Mouse (Mus musculus): ENCODE results near the gene Popdc2. TPM values are rescaled to one million over a fixed set of nuclear protein-coding genes. Genes with fewer than 3 reads are reported as not detected.
"Not testable (repeated sequence)": the region's sequence is repeated elsewhere in the genome, so short reads cannot be mapped to it uniquely, and the experiment has no call there.

Gene Popdc2
- 0.67 and 0.99 TPM in 2 replicates for polyA plus RNA-seq (2015; fragmentation: Nextera tagmentation; extraction: Ambion mirVana)

- Histone ChIP-seq H3K9ac (no peak within 1 kb of the TSS), H3K4me1 (replicated peaks) (peaks cover 7% of the 10 kb centered on the region; the same call in 1 of the 2 replicates), H3K4me2 (no peak within 1 kb of the TSS), H3K9me3 (no peaks in the 10 kb centered on the region), H3K36me3 (peaks cover 9% of the 10 kb centered on the region; the same call in 1 of the 2 replicates), H3K27ac (replicated peaks) (no peak within 1 kb of the TSS), H3K27me3 (no peaks in the 10 kb centered on the region), H3K4me3 (no peak within 1 kb of the TSS)
- 67% methylated on average over 10 of the region's 10 CpGs for WGBS
- ATAC-seq (ENCODE audit: low read depth) = no peak
These were observed at the start of gene Popdc2 for GRCm38 (mm10) chr16:38361933-38362332. Popdc2 (plus strand) TSS chr16:38362209.

- Histone ChIP-seq H3K36me3 (no peaks in the 10 kb centered on the region), H3K27ac (replicated peaks) (no peak overlapping the region), H3K9me3 (no peaks in the 10 kb centered on the region), H3K27me3 (no peaks in the 10 kb centered on the region), H3K4me1 (replicated peaks) (no peaks in the 10 kb centered on the region), H3K4me2 (no peak overlapping the region), H3K4me3 (no peak overlapping the region), H3K9ac (no peak overlapping the region)
- WGBS = 81% methylated on average over 9 of the region's 9 CpGs
- ATAC-seq (ENCODE audit: low read depth) = no peak
These were observed 43.5 kb upstream of the Popdc2 start for GRCm38 (mm10) chr16:38318492-38318891.

GRCm38 (mm10) chr16:38319087-38319486 lies 42.9 kb upstream of the Popdc2 start:
- Histone ChIP-seq H3K9ac (no peak overlapping the region), H3K27ac (replicated peaks) (no peak overlapping the region), H3K36me3 (no peaks in the 10 kb centered on the region), H3K4me2 (no peak overlapping the region), H3K4me1 (replicated peaks) (no peaks in the 10 kb centered on the region), H3K9me3 (no peaks in the 10 kb centered on the region), H3K27me3 (no peaks in the 10 kb centered on the region), H3K4me3 (no peak overlapping the region)
- ATAC-seq (ENCODE audit: low read depth) = no peak
- 94% methylated on average over 4 of the region's 4 CpGs for WGBS

GRCm38 (mm10) chr16:38321452-38321935 lies 40.5 kb upstream of the Popdc2 start:
- 35% methylated on average over 17 of the region's 17 CpGs for WGBS
- ATAC-seq (ENCODE audit: low read depth) = peak; percentile 65; the same call in 1 of the 2 replicates
- Histone ChIP-seq H3K27me3 (no peaks in the 10 kb centered on the region), H3K4me1 (replicated peaks) (no peaks in the 10 kb centered on the region), H3K27ac (replicated peaks) (no peak overlapping the region), H3K9ac (0 out of 2 replicates have a peak overlapping the region, but pooled peaks have one; percentile 45), H3K36me3 (no peaks in the 10 kb centered on the region), H3K9me3 (no peaks in the 10 kb centered on the region), H3K4me2 (peak overlapping the region; percentile 49), H3K4me3 (peak overlapping the region; percentile 17)

GRCm38 (mm10) chr16:38324311-38324710 lies 37.7 kb upstream of the Popdc2 start:
- H3K27me3 ChIP-seq = no peaks in the 10 kb centered on the region
- no peak for ATAC-seq (ENCODE audit: low read depth)
- WGBS = 93% methylated on average over 15 of the region's 15 CpGs

GRCm38 (mm10) chr16:38326778-38327397 lies 35.1 kb upstream of the Popdc2 start:
- ATAC-seq (ENCODE audit: low read depth) = no peak
- Histone ChIP-seq H3K9ac (no peak overlapping the region), H3K4me1 (replicated peaks) (no peaks in the 10 kb centered on the region), H3K4me2 (no peak overlapping the region), H3K27ac (replicated peaks) (no peak overlapping the region), H3K27me3 (no peaks in the 10 kb centered on the region), H3K36me3 (no peaks in the 10 kb centered on the region), H3K4me3 (no peak overlapping the region), H3K9me3 (no peaks in the 10 kb centered on the region)
- WGBS = 83% methylated on average over 11 of the region's 11 CpGs

More at GRCm38 (mm10) chr16:38324311-38324710, 37.7 kb upstream of the Popdc2 start:
- H3K36me3 ChIP-seq = no peaks in the 10 kb centered on the region
- H3K27ac ChIP-seq (replicated peaks) = no peak overlapping the region
- no peak overlapping the region for H3K4me2 ChIP-seq
- no peak overlapping the region for H3K4me3 ChIP-seq
- no peaks in the 10 kb centered on the region for H3K4me1 ChIP-seq (replicated peaks)
- no peaks in the 10 kb centered on the region for H3K9me3 ChIP-seq
- no peak overlapping the region for H3K9ac ChIP-seq

- no peak for ATAC-seq (ENCODE audit: low read depth)
- Histone ChIP-seq H3K4me2 (no peak overlapping the region), H3K27me3 (no peaks in the 10 kb centered on the region), H3K27ac (replicated peaks) (no peak overlapping the region), H3K9me3 (no peaks in the 10 kb centered on the region), H3K4me3 (no peak overlapping the region), H3K4me1 (replicated peaks) (no peaks in the 10 kb centered on the region), H3K36me3 (no peaks in the 10 kb centered on the region), H3K9ac (no peak overlapping the region)
- 89% methylated on average over 3 of the region's 3 CpGs for WGBS
These were observed 32.7 kb upstream of the Popdc2 start for GRCm38 (mm10) chr16:38329340-38329739.

- WGBS = 39% methylated on average over 6 of the region's 6 CpGs
- H3K4me2 ChIP-seq = no peak overlapping the region
These were observed 27.6 kb upstream of the Popdc2 start for GRCm38 (mm10) chr16:38334431-38334830.

GRCm38 (mm10) chr16:38338077-38338476 lies 23.9 kb upstream of the Popdc2 start:
- H3K36me3 ChIP-seq; H3K9ac ChIP-seq; H3K4me2 ChIP-seq; H3K27me3 ChIP-seq; H3K27ac ChIP-seq (replicated peaks); H3K4me1 ChIP-seq (replicated peaks); H3K9me3 ChIP-seq; ATAC-seq (ENCODE audit: low read depth); H3K4me3 ChIP-seq: not testable (repeated sequence)
- 84% methylated on average over 4 of the region's 4 CpGs for WGBS

More at GRCm38 (mm10) chr16:38334431-38334830, 27.6 kb upstream of the Popdc2 start:
- H3K27ac ChIP-seq (replicated peaks) = no peak overlapping the region
- no peak overlapping the region for H3K9ac ChIP-seq
- no peak overlapping the region for H3K4me3 ChIP-seq
- no peaks in the 10 kb centered on the region for H3K4me1 ChIP-seq (replicated peaks)
- H3K9me3 ChIP-seq = no peaks in the 10 kb centered on the region
- no peak for ATAC-seq (ENCODE audit: low read depth)
- H3K27me3 ChIP-seq = no peaks in the 10 kb centered on the region
- no peaks in the 10 kb centered on the region for H3K36me3 ChIP-seq

- H3K27me3 ChIP-seq = no peaks in the 10 kb centered on the region
- no peaks in the 10 kb centered on the region for H3K36me3 ChIP-seq
- 11% methylated on average over 30 of the region's 30 CpGs for WGBS
- H3K4me2 ChIP-seq = peak within 1 kb of the TSS; percentile 73
- H3K27ac ChIP-seq (replicated peaks) = 0 out of 2 replicates have a peak within 1 kb of the TSS, but pooled peaks have one; percentile 23
- peaks cover 11% of the 10 kb centered on the region for H3K4me1 ChIP-seq (replicated peaks)
- no peaks in the 10 kb centered on the region for H3K9me3 ChIP-seq
- peak; percentile 90 for ATAC-seq (ENCODE audit: low read depth)
- peak within 1 kb of the TSS; percentile 66 for H3K9ac ChIP-seq
- peak within 1 kb of the TSS; percentile 39 for H3K4me3 ChIP-seq
These were observed 20.3 kb upstream of the Popdc2 start, which contains the start of gene Maats1 for GRCm38 (mm10) chr16:38341396-38342324. Maats1 (minus strand) TSS chr16:38342143.

- WGBS = 83% methylated on average over 3 of the region's 3 CpGs
- H3K9ac ChIP-seq = no peak overlapping the region
- no peaks in the 10 kb centered on the region for H3K27me3 ChIP-seq
- no peak overlapping the region for H3K27ac ChIP-seq (replicated peaks)
- H3K4me3 ChIP-seq = no peak overlapping the region
- peaks cover 11% of the 10 kb centered on the region for H3K36me3 ChIP-seq
- no peak for ATAC-seq (ENCODE audit: low read depth)
- peaks cover 23% of the 10 kb centered on the region for H3K4me1 ChIP-seq (replicated peaks)
- no peaks in the 10 kb centered on the region for H3K9me3 ChIP-seq
- no peak overlapping the region for H3K4me2 ChIP-seq
These were observed 16.9 kb upstream of the Popdc2 start for GRCm38 (mm10) chr16:38344941-38345725.
